Mouse (Mus musculus) neural tube, embryonic 11.5 days (tissue): ENCODE measurements around the gene Ccdc162. TPM values are rescaled to one million over a fixed set of nuclear protein-coding genes. Genes with fewer than 3 reads are reported as not detected.
A peak's percentile ranks its signal among the peaks of the same experiment; 100 is the strongest.

ENCODE experiments used
- ATAC-seq: fragments of 200-750 bp; cut with Nextera tagmentation; 2 replicates; pipeline ENCODE4 v1.8.0; 2017; ENCODE audit warnings: moderate number of reproducible peaks, mild to moderate bottlenecking, moderate TSS enrichment, moderate library complexity; ENCODE audit not compliant: insufficient read depth, low FRiP score, low TSS enrichment
- DNase-seq: peaks from one replicate; pipeline ENCODE4 v3.0.0-alpha.2; 2015; ENCODE audit warnings: low spot score
- H3K27ac ChIP-seq: fragments of 300-500 bp; sonication (generic); 2 replicates; pipeline ENCODE4 v1.5.1; 2014; ENCODE audit warnings: low read depth, mild to moderate bottlenecking, low read length
- H3K27me3 ChIP-seq: fragments of 300-500 bp; sonication (generic); 2 replicates; pipeline ENCODE4 v1.6.1; 2014; ENCODE audit warnings: mild to moderate bottlenecking, low read length, mixed read lengths; ENCODE audit not compliant: control insufficient read depth, insufficient read depth
- H3K36me3 ChIP-seq: fragments of 300-500 bp; sonication (generic); 2 replicates; pipeline ENCODE4 v1.6.1; 2014; ENCODE audit warnings: mild to moderate bottlenecking, low read length, moderate library complexity, mixed read lengths; ENCODE audit not compliant: control insufficient read depth, insufficient read depth
- H3K4me1 ChIP-seq: fragments of 300-500 bp; sonication (generic); 2 replicates; pipeline ENCODE4 v1.6.1; 2014; ENCODE audit warnings: low read length, mixed read lengths; ENCODE audit not compliant: control insufficient read depth, insufficient read depth
- H3K4me2 ChIP-seq: fragments of 300-500 bp; sonication (generic); 2 replicates; pipeline ENCODE4 v1.6.1; 2014; ENCODE audit warnings: low read depth, mild to moderate bottlenecking, moderate library complexity
- H3K4me3 ChIP-seq: fragments of 300-500 bp; sonication (generic); 2 replicates; pipeline ENCODE4 v1.5.1; 2014; ENCODE audit warnings: low read depth, low read length
- H3K9ac ChIP-seq: fragments of 300-500 bp; sonication (generic); 2 replicates; pipeline ENCODE4 v1.6.1; 2014; ENCODE audit warnings: mild to moderate bottlenecking, low read length
- H3K9me3 ChIP-seq: fragments of 300-500 bp; sonication (generic); 2 replicates; pipeline ENCODE4 v1.6.1; 2016; ENCODE audit warnings: low read length; ENCODE audit not compliant: control insufficient read depth
- WGBS: fragments of 180-500 bp; shearing (Covaris S2); extraction: QIAGEN DNeasy Blood & Tissue Kit; methylation state at CpG from one replicate; pipeline ENCODE4 v1.1.7; 2014; 5-methylcytosine and 5-hydroxymethylcytosine counted together
- polyA plus RNA-seq: library from polyadenylated mRNA; unstranded; fragments of >200 nt; fragmentation: Nextera tagmentation; extraction: Ambion mirVana; gene quantifications from 2 replicates; pipeline ENCODE4 v1.2.1, GENCODE M21; 2014

Ccdc162 gene
- polyA plus RNA-seq, 1 experiment from 2014 or later: 0.28 TPM

- H3K4me2 ChIP-seq: no peak overlapping the region
These were observed 3.2 kb upstream of the Ccdc162 start for GRCm38 (mm10) chr10:41719587-41719986.

DNA sequence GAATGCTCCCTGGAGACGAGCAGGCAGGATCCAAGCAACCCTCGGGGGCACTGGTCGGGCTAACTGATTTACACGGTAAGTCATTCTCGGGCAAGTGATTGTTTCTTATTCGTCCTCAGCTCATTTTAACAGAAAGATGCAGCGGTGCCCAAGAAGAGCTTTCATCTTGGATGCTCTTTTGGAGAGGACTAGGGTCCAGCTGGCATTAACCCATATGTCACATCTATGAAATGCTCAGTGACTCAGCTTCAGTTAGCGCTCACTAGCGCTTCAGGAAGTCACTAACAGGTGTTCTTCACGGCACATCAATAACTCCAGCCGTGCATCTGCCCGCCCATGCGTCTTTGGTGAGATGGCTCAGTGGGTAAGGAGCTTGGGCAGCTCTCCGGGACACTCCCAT is 877 bp downstream of the Ccdc162 start:
- Histone ChIP-seq H3K27ac (no peak overlapping the region), H3K36me3 (no peaks in the 10 kb centered on the region), H3K27me3 (no peaks in the 10 kb centered on the region), H3K9ac (no peak overlapping the region), H3K9me3 (no peaks in the 10 kb centered on the region), H3K4me2 (no peak overlapping the region), H3K4me1 (peaks cover 9% of the 10 kb centered on the region; the same call in 1 of the 2 replicates), H3K4me3 (no peak overlapping the region)
- DNase-seq (no peak), ATAC-seq (no peak)
- WGBS: 86% methylated on average over 14 of the region's 14 CpGs

More at GRCm38 (mm10) chr10:41719587-41719986, 3.2 kb upstream of the Ccdc162 start:
- peaks cover 6% of the 10 kb centered on the region; the same call in 1 of the 2 replicates for H3K4me1 ChIP-seq
- no peak for DNase-seq
- no peaks in the 10 kb centered on the region for H3K36me3 ChIP-seq
- H3K4me3 ChIP-seq: no peak overlapping the region
- H3K27me3 ChIP-seq: no peaks in the 10 kb centered on the region
- H3K27ac ChIP-seq: no peak overlapping the region
- WGBS: 54% methylated on average over 9 of the region's 9 CpGs
- ATAC-seq: no peak
- H3K9me3 ChIP-seq: no peaks in the 10 kb centered on the region
- no peak overlapping the region for H3K9ac ChIP-seq

- no peak for DNase-seq
These were observed 5.0 kb downstream of the Ccdc162 start for GRCm38 (mm10) chr10:41711467-41711866.

DNA sequence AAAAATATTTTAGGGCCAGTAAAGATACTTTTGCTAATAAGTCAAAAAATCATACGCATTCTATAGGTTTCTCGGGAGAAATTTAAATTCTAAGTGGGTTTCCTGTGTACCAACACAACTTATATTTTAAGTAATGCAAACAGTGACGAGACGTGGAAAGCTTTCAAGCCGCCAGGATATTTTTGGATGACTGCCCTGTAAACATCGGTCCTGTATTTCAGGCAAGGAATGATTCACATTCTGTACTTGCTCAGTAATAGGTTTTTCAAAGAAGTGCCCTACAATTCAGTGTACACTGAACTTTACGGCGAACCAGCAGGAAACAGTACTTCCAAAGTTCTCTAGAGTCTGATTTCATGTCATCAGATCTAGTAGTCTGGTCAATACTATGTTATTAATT is 5.7 kb downstream of the Ccdc162 start:
- Histone ChIP-seq H3K9ac (no peak overlapping the region), H3K27me3 (no peaks in the 10 kb centered on the region), H3K27ac (no peak overlapping the region), H3K9me3 (no peaks in the 10 kb centered on the region), H3K4me2 (no peak overlapping the region), H3K36me3 (no peaks in the 10 kb centered on the region), H3K4me3 (no peak overlapping the region), H3K4me1 (0 out of 2 replicates have a peak, but pooled peaks cover 2% of the 10 kb centered on the region)
- ATAC-seq (no peak), DNase-seq (no peak)
- WGBS: 94% methylated on average over 8 of the region's 8 CpGs

More at GRCm38 (mm10) chr10:41711467-41711866, 5.0 kb downstream of the Ccdc162 start:
- no peaks in the 10 kb centered on the region for H3K9me3 ChIP-seq
- no peak overlapping the region for H3K9ac ChIP-seq
- H3K4me1 ChIP-seq: peaks cover 7% of the 10 kb centered on the region; the same call in 1 of the 2 replicates
- no peaks in the 10 kb centered on the region for H3K27me3 ChIP-seq
- no peak overlapping the region for H3K4me2 ChIP-seq
- 56% methylated on average over 7 of the region's 7 CpGs for WGBS
- no peaks in the 10 kb centered on the region for H3K36me3 ChIP-seq
- H3K4me3 ChIP-seq: no peak overlapping the region
- H3K27ac ChIP-seq: no peak overlapping the region
- ATAC-seq: no peak

DNA sequence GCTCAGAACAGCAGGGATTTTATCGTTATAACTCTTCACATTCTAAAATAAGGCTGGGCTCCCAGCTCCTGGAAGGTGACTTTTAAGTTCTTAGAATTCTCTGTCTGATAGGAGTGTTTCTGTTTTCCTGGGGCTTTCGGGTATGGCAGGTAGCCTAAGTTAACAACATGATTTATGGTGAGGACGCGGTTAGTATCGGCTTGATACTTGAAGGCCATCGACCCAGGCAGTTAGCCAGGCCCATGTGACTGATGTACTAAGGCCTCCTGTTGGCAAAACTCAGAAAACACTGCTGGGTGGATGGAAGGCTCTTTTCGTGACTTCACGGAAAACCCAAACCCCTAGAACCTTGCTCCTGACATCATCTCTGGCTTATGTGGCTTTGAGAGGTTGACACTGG is 7.1 kb downstream of the Ccdc162 start:
- Histone ChIP-seq H3K9me3 (no peaks in the 10 kb centered on the region), H3K4me3 (no peak overlapping the region), H3K27me3 (no peaks in the 10 kb centered on the region), H3K4me1 (0 out of 2 replicates have a peak, but pooled peaks cover 2% of the 10 kb centered on the region), H3K4me2 (no peak overlapping the region), H3K27ac (no peak overlapping the region), H3K9ac (no peak overlapping the region), H3K36me3 (no peaks in the 10 kb centered on the region)
- DNase-seq (no peak), ATAC-seq (no peak)
- 82% methylated on average over 8 of the region's 8 CpGs for WGBS

GRCm38 (mm10) chr10:41699669-41700068 is 16.8 kb downstream of the Ccdc162 start:
- Histone ChIP-seq H3K27me3 (no peaks in the 10 kb centered on the region), H3K4me3 (no peak overlapping the region), H3K4me2 (no peak overlapping the region), H3K27ac (no peak overlapping the region), H3K4me1 (no peaks in the 10 kb centered on the region), H3K9ac (no peak overlapping the region), H3K36me3 (no peaks in the 10 kb centered on the region), H3K9me3 (no peaks in the 10 kb centered on the region)
- 88% methylated on average over 5 of the region's 5 CpGs for WGBS
- ATAC-seq: no peak
- no peak for DNase-seq

GRCm38 (mm10) chr10:41697040-41697439 is 19.4 kb downstream of the Ccdc162 start:
- ATAC-seq (no peak), DNase-seq (no peak)
- no peaks in the 10 kb centered on the region for H3K27me3 ChIP-seq
- H3K27ac ChIP-seq: no peak overlapping the region
- WGBS: 80% methylated on average over 11 of the region's 11 CpGs
- H3K36me3 ChIP-seq: no peaks in the 10 kb centered on the region
- H3K4me3 ChIP-seq: no peak overlapping the region
- H3K9ac ChIP-seq: no peak overlapping the region
- no peak overlapping the region for H3K4me2 ChIP-seq
- no peaks in the 10 kb centered on the region for H3K9me3 ChIP-seq
- H3K4me1 ChIP-seq: no peaks in the 10 kb centered on the region

DNA sequence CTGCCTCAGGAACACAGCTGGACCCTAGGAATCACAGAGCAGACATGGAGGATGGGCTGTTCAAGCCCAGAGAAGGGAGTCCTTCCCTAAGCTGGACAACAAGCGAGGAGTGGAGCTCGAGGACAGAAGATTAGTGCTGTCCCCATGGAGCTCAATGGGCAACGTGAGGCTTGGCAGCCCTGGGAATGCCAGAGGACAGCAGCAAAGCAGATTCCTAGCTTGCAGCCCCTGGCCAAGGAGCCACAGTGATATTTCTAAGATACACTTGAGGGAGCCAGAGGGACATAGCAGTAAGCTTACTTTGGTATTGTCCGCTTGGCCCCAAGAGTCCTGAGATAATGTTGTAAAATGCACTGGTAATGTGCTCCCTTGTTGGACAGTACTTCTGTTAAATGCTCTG is 25.5 kb downstream of the Ccdc162 start:
- WGBS: 79% methylated on average over 4 of the region's 4 CpGs

GRCm38 (mm10) chr10:41689941-41690887 is 26.2 kb downstream of the Ccdc162 start:
- H3K4me2 ChIP-seq: peak overlapping the region; percentile 62
- WGBS: 23% methylated on average over 24 of the region's 24 CpGs
- H3K27me3 ChIP-seq: no peaks in the 10 kb centered on the region
- no peaks in the 10 kb centered on the region for H3K36me3 ChIP-seq
- no peaks in the 10 kb centered on the region for H3K4me1 ChIP-seq
- no peak overlapping the region for H3K27ac ChIP-seq
- peak overlapping the region; percentile 61 for H3K9ac ChIP-seq
- ATAC-seq: no peak
- peak overlapping the region; percentile 34 for H3K4me3 ChIP-seq
- no peaks in the 10 kb centered on the region for H3K9me3 ChIP-seq
- DNase-seq: peak; percentile 72

More for the DNA sequence above, 25.5 kb downstream of the Ccdc162 start:
- no peaks in the 10 kb centered on the region for H3K36me3 ChIP-seq
- H3K4me2 ChIP-seq: no peak overlapping the region
- H3K9ac ChIP-seq: no peak overlapping the region
- H3K27ac ChIP-seq: no peak overlapping the region
- ATAC-seq: no peak
- H3K27me3 ChIP-seq: no peaks in the 10 kb centered on the region
- no peak for DNase-seq
- H3K4me1 ChIP-seq: no peaks in the 10 kb centered on the region
- H3K4me3 ChIP-seq: no peak overlapping the region
- no peaks in the 10 kb centered on the region for H3K9me3 ChIP-seq
